Mouse (Mus musculus) central nervous system, embryonic 14 days (tissue): ENCODE data around the gene Gpc4. TPM values are rescaled to one million over a fixed set of nuclear protein-coding genes. Genes with fewer than 3 reads are reported as not detected.

Source experiments
- polyA plus RNA-seq: library from polyadenylated mRNA; depleted of rRNA; stranded (reverse); fragments of >200 nt; gene quantifications from 2 replicates; pipeline ENCODE4 v1.2.3, GENCODE M21; 2012; rRNA removed

Gpc4 gene
- polyA plus RNA-seq, result 21.8 and 23.2 TPM in 2 replicates

DNA sequence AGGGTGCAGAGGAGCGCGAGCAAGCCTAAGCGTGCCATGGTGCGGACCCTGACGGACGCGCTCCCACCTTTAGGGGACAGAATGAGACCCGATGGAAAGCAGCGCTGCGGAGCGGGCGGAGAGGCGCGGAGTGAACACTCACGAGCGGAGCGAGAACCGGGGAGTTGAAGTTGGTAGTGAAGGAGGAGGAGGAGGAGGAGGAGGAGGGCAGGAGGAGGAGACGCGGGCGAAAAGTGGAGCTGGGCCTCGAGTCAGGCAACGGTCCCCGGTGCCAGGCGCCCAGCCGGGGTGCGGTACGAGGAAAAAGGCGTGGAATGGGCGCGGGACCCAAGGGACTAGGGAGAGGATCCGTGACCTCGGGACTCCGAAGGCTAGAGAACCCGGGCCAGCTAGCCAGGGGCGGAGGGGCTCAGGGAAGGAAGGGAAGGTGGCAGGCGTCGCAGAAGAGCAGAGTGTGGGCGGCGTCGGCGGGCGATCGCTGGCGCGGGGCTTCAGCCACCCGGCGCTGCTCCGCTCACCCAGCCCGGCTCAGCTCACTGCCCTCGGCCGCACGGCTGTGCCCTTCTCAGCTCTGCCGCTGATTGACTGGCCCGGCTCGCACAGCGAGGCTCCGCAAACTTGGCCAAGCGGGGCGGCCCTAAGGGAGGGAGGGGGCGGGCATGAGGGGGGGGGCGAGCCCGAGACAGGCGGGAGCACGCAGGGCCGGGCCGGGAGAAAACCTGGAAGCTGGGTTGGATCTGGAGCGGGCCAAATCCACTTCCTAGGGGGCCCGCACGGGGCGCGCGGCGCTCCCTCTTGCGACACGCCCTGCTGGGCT is at the start of gene Gpc4:
Gene Gpc4, minus strand, starts transcription at position 515 of the 817 bp plus-strand sequence.

Other genes with a start within 250 kb of the Gpc4 start
- not detected in 2 replicates for gene 1700080O16Rik, start 192.5 kb downstream of the Gpc4 start, polyA plus RNA-seq